Mouse (Mus musculus) kidney, adult 2 months (tissue): ENCODE measurements at regions not wholly inside any gene's neighbourhood (a gene's known extent, or its start where the extent isn't known, plus 50 kb on each side); places are given as distances from the start of the nearest gene placed in this dataset.
A peak's percentile ranks its signal among the peaks of the same experiment; 100 is the strongest.

Experiments
- DNase-seq: peaks from one replicate; pipeline ENCODE4 v3.0.0; 2021
- H3K27ac ChIP-seq: fragments of 200-500 bp; 2 replicates; pipeline ENCODE4 v1.5.1; 2012; ENCODE audit warnings: low read depth, low read length, control low read depth, inconsistent platforms; ENCODE audit not compliant: insufficient read depth
- H3K27me3 ChIP-seq: fragments of 200-500 bp; replicated peaks from 2 replicates; pipeline ENCODE4 v1.6.1; 2012; ENCODE audit warnings: mild to moderate bottlenecking, moderate library complexity, low read length, inconsistent platforms; ENCODE audit not compliant: control insufficient read depth, insufficient read depth
- H3K36me3 ChIP-seq: fragments of 200-500 bp; 2 replicates; pipeline ENCODE4 v1.6.1; 2012; ENCODE audit warnings: mild to moderate bottlenecking, moderate library complexity, low read length, inconsistent platforms; ENCODE audit not compliant: control insufficient read depth, insufficient read depth
- H3K4me1 ChIP-seq: fragments of 200-500 bp; 2 replicates; pipeline ENCODE4 v1.6.1; 2011; ENCODE audit warnings: low read length; ENCODE audit not compliant: control insufficient read depth, insufficient read depth
- H3K4me3 ChIP-seq: fragments of 200-500 bp; 2 replicates; pipeline ENCODE4 v1.5.1; 2011; ENCODE audit warnings: mild to moderate bottlenecking, low read depth, low read length, control low read depth; ENCODE audit not compliant: insufficient read depth
- CTCF ChIP-seq: fragments of 200-500 bp; conservative IDR thresholded peaks from 2 replicates; pipeline ENCODE4 v1.5.1; 2011; ENCODE audit warnings: low read depth, mild to moderate bottlenecking, control low read depth, low read length, moderate library complexity, mixed read lengths; ENCODE audit not compliant: insufficient read depth, insufficient read length
- POLR2A ChIP-seq: fragments of 200-500 bp; IDR thresholded peaks from one replicate; pipeline ENCODE4 v1.6.1; 2011; ENCODE audit warnings: low read depth, low read length, control low read depth
- WGBS: fragments of 180-500 bp; shearing (Covaris S2); methylation state at CpG from one replicate; pipeline ENCODE4 v1.1.7; 2018; 5-methylcytosine and 5-hydroxymethylcytosine counted together

DNA sequence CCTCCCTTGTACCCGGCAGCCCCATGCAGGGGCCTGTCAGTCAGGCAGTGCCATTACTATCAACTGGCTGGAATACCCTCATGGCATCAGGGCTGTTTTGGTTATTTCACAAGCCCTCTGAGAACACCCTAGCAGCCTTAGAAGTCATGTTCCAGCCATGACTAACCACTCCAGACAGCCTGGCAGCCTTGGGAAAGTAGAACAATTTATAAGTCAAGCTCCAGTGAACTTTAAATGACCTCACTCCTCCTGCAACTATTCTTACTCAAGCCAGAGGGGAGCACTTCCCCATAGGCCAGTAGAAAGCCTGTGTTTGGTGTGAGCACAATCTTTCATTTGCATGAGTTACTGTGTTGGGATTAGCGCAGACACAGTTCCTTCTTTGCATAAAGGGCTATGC, 99.3 kb upstream of the Smad1 start:
- H3K27me3 ChIP-seq, result no peaks in the 10 kb centered on the region
- WGBS, result 43% methylated on average over 2 of the region's 2 CpGs
- H3K4me3 ChIP-seq, result no peak overlapping the region
- peak; percentile 43 for DNase-seq
- H3K4me1 ChIP-seq, result no peaks in the 10 kb centered on the region
- no peak overlapping the region for H3K27ac ChIP-seq
- TF ChIP-seq POLR2A (no peak), CTCF (no peak)
- H3K36me3 ChIP-seq, result no peaks in the 10 kb centered on the region

- Histone ChIP-seq H3K4me3 (no peak overlapping the region), H3K36me3 (no peaks in the 10 kb centered on the region), H3K27me3 (no peaks in the 10 kb centered on the region), H3K27ac (no peak overlapping the region), H3K4me1 (no peaks in the 10 kb centered on the region)
- TF ChIP-seq POLR2A (no peak), CTCF (no peak)
- WGBS, result 50% methylated on average over 10 of the region's 10 CpGs
- DNase-seq, result no peak
Observed at GRCm38 (mm10) chr8:79491156-79491698, 91.9 kb upstream of the Smad1 start.

DNA sequence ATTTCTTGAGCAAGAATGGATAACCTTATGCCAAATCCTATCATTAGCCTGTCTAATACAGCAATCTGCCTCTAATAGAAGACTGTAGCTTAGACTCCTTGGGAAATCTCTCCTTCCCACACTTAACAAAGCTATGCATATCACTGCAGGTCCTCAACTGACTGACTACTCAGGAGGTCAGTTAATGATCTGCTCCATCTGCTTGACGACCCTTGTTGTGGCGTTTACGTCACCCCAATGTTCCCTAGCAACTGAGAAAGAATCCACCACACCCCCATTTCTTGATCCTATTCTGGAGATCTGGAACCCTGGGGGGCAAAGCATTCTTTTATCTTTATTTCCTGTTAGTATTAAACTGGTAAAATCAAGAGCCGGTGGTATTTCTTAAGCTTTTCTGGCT, 91.4 kb upstream of the Smad1 start:
- no peak for DNase-seq
- no peaks in the 10 kb centered on the region for H3K36me3 ChIP-seq
- H3K27me3 ChIP-seq, result no peaks in the 10 kb centered on the region
- H3K4me1 ChIP-seq, result no peaks in the 10 kb centered on the region
- no peak overlapping the region for H3K4me3 ChIP-seq
- 42% methylated on average over 4 of the region's 4 CpGs for WGBS
- H3K27ac ChIP-seq, result no peak overlapping the region
- no peak for TF ChIP-seq POLR2A
- TF ChIP-seq CTCF, result no peak

DNA sequence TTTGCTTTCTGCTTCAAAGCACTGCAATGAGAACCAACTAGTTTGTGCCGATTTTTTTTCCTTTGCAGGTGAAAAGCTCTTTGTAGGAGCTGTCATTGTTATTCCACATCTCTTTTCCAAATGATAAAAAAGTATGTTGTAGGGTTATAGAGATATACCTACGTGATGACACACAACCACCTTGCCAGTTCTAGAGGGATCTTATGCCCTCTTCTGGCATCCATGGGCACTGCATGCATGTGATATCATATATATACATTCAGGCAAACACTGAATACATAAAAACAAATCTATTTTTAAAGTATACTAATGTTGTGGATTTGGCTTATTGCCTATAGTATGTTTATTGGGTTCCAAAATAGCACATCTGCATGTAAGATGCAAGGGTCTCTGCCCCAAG, 89.5 kb upstream of the Smad1 start:
- 81% methylated on average over 2 of the region's 2 CpGs for WGBS
- Histone ChIP-seq H3K36me3 (no peaks in the 10 kb centered on the region), H3K27me3 (no peaks in the 10 kb centered on the region), H3K27ac (no peak overlapping the region), H3K4me3 (no peak overlapping the region), H3K4me1 (no peaks in the 10 kb centered on the region)
- peak; percentile 49 for DNase-seq
- TF ChIP-seq CTCF (peak; percentile 47), POLR2A (no peak)

DNA sequence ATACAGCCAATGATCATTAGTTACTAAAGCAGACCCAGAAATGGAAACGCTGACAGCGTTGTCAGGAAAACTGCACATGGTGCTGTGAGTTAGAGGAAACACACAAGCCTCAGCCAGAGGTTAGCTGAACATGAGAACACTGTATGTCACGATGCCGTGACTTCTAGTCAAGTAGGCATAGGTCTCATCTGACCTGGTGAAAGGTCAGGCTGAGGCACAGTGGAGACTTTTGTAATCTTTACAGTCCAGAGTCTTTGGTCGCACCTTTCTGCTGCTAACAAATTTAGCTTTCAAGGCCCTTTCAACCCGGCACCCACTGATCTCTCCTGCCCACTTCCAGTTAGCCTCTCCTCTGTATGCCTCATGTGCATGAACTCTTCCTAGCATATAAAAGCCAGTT, 88.3 kb upstream of the Smad1 start:
- H3K27ac ChIP-seq, result no peak overlapping the region
- H3K27me3 ChIP-seq, result no peaks in the 10 kb centered on the region
- TF ChIP-seq POLR2A, result no peak
- TF ChIP-seq CTCF, result no peak
- no peak for DNase-seq
- no peak overlapping the region for H3K4me3 ChIP-seq
- 84% methylated on average over 6 of the region's 6 CpGs for WGBS
- no peaks in the 10 kb centered on the region for H3K36me3 ChIP-seq
- H3K4me1 ChIP-seq, result no peaks in the 10 kb centered on the region

- no peak overlapping the region for H3K27ac ChIP-seq
- TF ChIP-seq POLR2A, result no peak
- no peak for TF ChIP-seq CTCF
- no peaks in the 10 kb centered on the region for H3K36me3 ChIP-seq
- H3K4me1 ChIP-seq, result no peaks in the 10 kb centered on the region
- H3K4me3 ChIP-seq, result no peak overlapping the region
- H3K27me3 ChIP-seq, result no peaks in the 10 kb centered on the region; the same call in 1 of the 2 replicates
- 92% methylated on average over 8 of the region's 8 CpGs for WGBS
- DNase-seq, result no peak
Observed at GRCm38 (mm10) chr8:79479326-79479725, 80.0 kb upstream of the Smad1 start.

- Histone ChIP-seq H3K27ac (no peak overlapping the region), H3K4me1 (no peaks in the 10 kb centered on the region), H3K4me3 (no peak overlapping the region), H3K27me3 (no peaks in the 10 kb centered on the region; the same call in 1 of the 2 replicates), H3K36me3 (no peaks in the 10 kb centered on the region)
- TF ChIP-seq POLR2A (no peak), CTCF (no peak)
- DNase-seq, result no peak
- WGBS, result 85% methylated on average over 5 of the region's 5 CpGs
Observed at GRCm38 (mm10) chr8:79476012-79476411, 76.7 kb upstream of the Smad1 start.
